Mouse (Mus musculus) CH12.LX (cell line): ENCODE measurements around the gene C1ra. TPM values are rescaled to one million over a fixed set of nuclear protein-coding genes. Genes with fewer than 3 reads are reported as not detected.
"Not testable (repeated sequence)": the region's sequence is repeated elsewhere in the genome, so short reads cannot be mapped to it uniquely, and the experiment has no call there.

Experiments
- DNase-seq: peaks from one replicate; pipeline ENCODE4 v3.0.0-alpha.2; 2013; ENCODE audit errors: extremely low read depth
- H3K27ac ChIP-seq: 2 replicates; pipeline ENCODE4 v1.5.1; 2012; ENCODE audit warnings: low read depth, mild to moderate bottlenecking, control low read depth, moderate library complexity; ENCODE audit not compliant: insufficient read depth
- H3K27me3 ChIP-seq: replicated peaks from 2 replicates; pipeline ENCODE3; 2012; ENCODE audit warnings: inconsistent platforms
- H3K36me3 ChIP-seq, 2 experiments: replicated peaks in 1 of 2; 2 replicates each; pipeline versions ENCODE3 to v1.6.1; 2012; ENCODE audit warnings: inconsistent platforms in 1 of 2, low read length in 1 of 2, mild to moderate bottlenecking in 1 of 2, mixed read lengths in 1 of 2, moderate library complexity in 1 of 2; ENCODE audit not compliant: control insufficient read depth in 1 of 2, insufficient read depth in 1 of 2
- H3K4me1 ChIP-seq, 2 experiments: 2 replicates each; pipeline ENCODE4 v1.6.1; 2012; ENCODE audit warnings: inconsistent platforms in 1 of 2, moderate library complexity in 1 of 2; ENCODE audit not compliant: insufficient read depth in 2 of 2, control insufficient read depth in 1 of 2
- H3K4me2 ChIP-seq: 2 replicates; pipeline ENCODE4 v1.6.1; 2012; ENCODE audit warnings: low read depth, mild to moderate bottlenecking, control low read depth; ENCODE audit not compliant: poor library complexity, insufficient read depth, severe bottlenecking
- H3K4me3 ChIP-seq, 3 experiments: fragments of 150-350 bp in 1 of 3; sonication (generic) in 1 of 3; replicated peaks in 1 of 3; 2 replicates each; pipeline versions ENCODE3 to v1.5.1; 2011 to 2012; ENCODE audit warnings: low read depth in 2 of 3, low read length in 2 of 3, mild to moderate bottlenecking in 2 of 3, moderate library complexity in 2 of 3, control low read depth in 1 of 3, improper control_type of control experiment in 1 of 3, inconsistent platforms in 1 of 3, mixed read lengths in 1 of 3; ENCODE audit not compliant: poor library complexity in 1 of 3
- H3K79me2 ChIP-seq: replicated peaks from 2 replicates; pipeline ENCODE4 v1.6.1; 2012; ENCODE audit warnings: mild to moderate bottlenecking, moderate library complexity; ENCODE audit not compliant: control insufficient read depth, poor library complexity, insufficient read depth, severe bottlenecking; ENCODE audit errors: extremely low read depth
- H3K9ac ChIP-seq: 2 replicates; pipeline ENCODE4 v1.6.1; 2012; ENCODE audit warnings: low read depth, mild to moderate bottlenecking, control low read depth, moderate library complexity; ENCODE audit not compliant: insufficient read depth
- H3K9me3 ChIP-seq: replicated peaks from 2 replicates; pipeline ENCODE3; 2012; ENCODE audit warnings: low read length, inconsistent platforms, mixed read lengths
- CHD1 ChIP-seq: IDR thresholded peaks from 2 replicates; pipeline ENCODE4 v1.6.1; 2012; ENCODE audit warnings: low read depth, low read length, improper control_type of control experiment, inconsistent platforms
- EP300 ChIP-seq: IDR thresholded peaks from 2 replicates; pipeline ENCODE4 v1.6.1; 2011; ENCODE audit warnings: low read length, improper control_type of control experiment
- ETS1 ChIP-seq: conservative IDR thresholded peaks from 2 replicates; pipeline ENCODE4 v1.6.1; 2012; ENCODE audit warnings: low read depth, mild to moderate bottlenecking, inconsistent platforms, low read length, improper control_type of control experiment, moderate library complexity
- GABPA ChIP-seq: IDR thresholded peaks from 2 replicates; pipeline ENCODE4 v1.6.1; 2012; ENCODE audit warnings: low read depth, low read length, improper control_type of control experiment, inconsistent platforms; ENCODE audit not compliant: insufficient replicate concordance
- IRF4 ChIP-seq: IDR thresholded peaks from 2 replicates; pipeline ENCODE4 v1.6.1; 2014; ENCODE audit warnings: low read depth, mild to moderate bottlenecking, inconsistent platforms, low read length, improper control_type of control experiment
- JUND ChIP-seq: conservative IDR thresholded peaks from 2 replicates; pipeline ENCODE4 v1.6.1; 2011; ENCODE audit warnings: low read depth, low read length, improper control_type of control experiment
- KAT2A ChIP-seq: IDR thresholded peaks from 2 replicates; pipeline ENCODE4 v1.6.1; 2012; ENCODE audit warnings: low read length, improper control_type of control experiment, inconsistent platforms; ENCODE audit not compliant: insufficient replicate concordance
- MAFK ChIP-seq: IDR thresholded peaks from 2 replicates; pipeline ENCODE4 v1.6.1; 2011; ENCODE audit warnings: low read length, improper control_type of control experiment; ENCODE audit not compliant: insufficient replicate concordance
- MXI1 ChIP-seq: IDR thresholded peaks from 2 replicates; pipeline ENCODE4 v1.6.1; 2011; ENCODE audit warnings: mild to moderate bottlenecking, low read depth, low read length, improper control_type of control experiment
- MYC ChIP-seq: IDR thresholded peaks from 2 replicates; pipeline ENCODE4 v1.6.1; 2011; ENCODE audit warnings: low read depth, mild to moderate bottlenecking, improper control_type of control experiment, low read length
- NRF1 ChIP-seq: IDR thresholded peaks from 2 replicates; pipeline ENCODE4 v1.6.1; 2014; ENCODE audit warnings: low read depth, mild to moderate bottlenecking, inconsistent platforms, low read length, improper control_type of control experiment, moderate library complexity
- TBP ChIP-seq: conservative IDR thresholded peaks from 2 replicates; pipeline ENCODE4 v1.6.1; 2011; ENCODE audit warnings: low read depth, low read length, improper control_type of control experiment
- UBTF ChIP-seq: IDR thresholded peaks from 2 replicates; pipeline ENCODE4 v1.6.1; 2012; ENCODE audit warnings: low read depth, mild to moderate bottlenecking, inconsistent platforms, low read length, improper control_type of control experiment, moderate library complexity
- USF1 ChIP-seq: IDR thresholded peaks from 2 replicates; pipeline ENCODE4 v1.6.1; 2014; ENCODE audit warnings: low read depth, mild to moderate bottlenecking, inconsistent platforms, low read length, improper control_type of control experiment
- USF2 ChIP-seq: conservative IDR thresholded peaks from 2 replicates; pipeline ENCODE4 v1.6.1; 2011; ENCODE audit warnings: low read depth, low read length, improper control_type of control experiment
- ZC3H11A ChIP-seq: IDR thresholded peaks from 2 replicates; pipeline ENCODE4 v1.6.1; 2012; ENCODE audit warnings: low read depth, mild to moderate bottlenecking, inconsistent platforms, low read length, improper control_type of control experiment
- ZKSCAN1 ChIP-seq: IDR thresholded peaks from 2 replicates; pipeline ENCODE4 v1.6.1; 2012; ENCODE audit warnings: low read depth, inconsistent platforms, low read length, improper control_type of control experiment, borderline replicate concordance
- dilution Hi-C: fragments of 300-500 bp; cut with MboI; formaldehyde crosslinking; loops from 2 replicates; pipeline ENCODE4 v1.14.3; 2020; ENCODE audit warnings: low sequenced_read_pairs; ENCODE audit not compliant: extremely low pct_unique_long_range_greater_than_20kb, extremely low pct_ligation_motif_present
- in situ Hi-C: fragments of 300-500 bp; cut with MboI; formaldehyde crosslinking; loops from 3 replicates; pipeline ENCODE4 v1.14.3; 2019; ENCODE audit warnings: low sequenced_read_pairs, low pct_ligation_motif_present, low pct_unique_long_range_greater_than_20kb, mixed read lengths
- polyA plus RNA-seq: library from polyadenylated mRNA; unstranded; fragments of >175 nt; gene quantifications from 2 replicates; pipeline ENCODE4 v1.2.1, GENCODE M21; 2012; ENCODE audit warnings: low read depth; ENCODE audit not compliant: insufficient read length
- total RNA-seq, 2 experiments: library from RNA; depleted of rRNA; stranded (reverse); fragments of 300-350 nt in 1 of 2; fragments of >200 nt in 1 of 2; gene quantifications; 2 replicates each; pipeline ENCODE4 v1.2.3; 2012 to 2014

Gene C1ra
- total and polyA plus RNA-seq, 3 experiments = 8.4 to 21.9 (median 19.8) TPM

GRCm38 (mm10) chr6:124549023-124549550 lies 36.9 kb downstream of the C1ra start:
- in situ Hi-C loops = loop anchor here (10.0 kb wide), 1 partner anchor 74 kb away; no protein-coding TSS in a partner anchor
- Histone ChIP-seq H3K27me3 (no peaks in the 10 kb centered on the region), H3K4me3 (no peak overlapping the region), H3K4me2 (no peak overlapping the region), H3K9me3 (peaks cover 6% of the 10 kb centered on the region), H3K36me3 (no peaks in the 10 kb centered on the region), H3K4me1 (0 out of 4 replicates have a peak, but pooled peaks cover 0 to 2% of the 10 kb centered on the region in 2 experiments), H3K9ac (no peak overlapping the region), H3K79me2 (no peaks in the 10 kb centered on the region), H3K27ac (no peak overlapping the region)
- no peak for TF ChIP-seq EP300
- no peak for TF ChIP-seq ETS1
- no peak for TF ChIP-seq MYC
- no peak for TF ChIP-seq UBTF
- no peak for TF ChIP-seq MXI1
- no peak for TF ChIP-seq USF2
- no peak for TF ChIP-seq MAFK
- no peak for TF ChIP-seq CHD1
- DNase-seq = no peak
- dilution Hi-C loops = no loop called here

GRCm38 (mm10) chr6:124552766-124553165 lies 40.6 kb downstream of the C1ra start:
- no peaks in the 10 kb centered on the region for H3K36me3 ChIP-seq
- TF ChIP-seq GABPA (no peak), EP300 (no peak), MXI1 (no peak), IRF4 (no peak), KAT2A (no peak), ZC3H11A (no peak), JUND (no peak), UBTF (no peak), USF1 (no peak), CHD1 (no peak), TBP (no peak), NRF1 (no peak), ZKSCAN1 (no peak)
- TF ChIP-seq, all 38 proteins: peak for 0
- H3K4me1 ChIP-seq = no peaks in the 10 kb centered on the region
- H3K79me2 ChIP-seq = no peaks in the 10 kb centered on the region
- H3K27me3 ChIP-seq = peaks cover 3% of the 10 kb centered on the region
- no peak overlapping the region for H3K9ac ChIP-seq
- in situ Hi-C loops = no loop called here
- H3K27ac ChIP-seq = no peak overlapping the region
- H3K4me3 ChIP-seq = no peak overlapping the region
- H3K4me2 ChIP-seq = no peak overlapping the region
- no peak for DNase-seq
- H3K9me3 ChIP-seq = peaks cover 6% of the 10 kb centered on the region
- dilution Hi-C loops = no loop called here

GRCm38 (mm10) chr6:124555956-124556355 lies 43.8 kb downstream of the C1ra start:
- H3K4me1 ChIP-seq, H3K4me2 ChIP-seq, dilution Hi-C loops, H3K36me3 ChIP-seq, H3K27me3 ChIP-seq, H3K9ac ChIP-seq, H3K79me2 ChIP-seq, H3K9me3 ChIP-seq, in situ Hi-C loops, H3K4me3 ChIP-seq, H3K27ac ChIP-seq, DNase-seq: not testable (repeated sequence)

GRCm38 (mm10) chr6:124561156-124561555 lies 49.0 kb downstream of the C1ra start:
- H3K79me2 ChIP-seq, H3K9me3 ChIP-seq, H3K27me3 ChIP-seq, H3K4me3 ChIP-seq, dilution Hi-C loops, H3K4me2 ChIP-seq, in situ Hi-C loops, DNase-seq, H3K27ac ChIP-seq, H3K4me1 ChIP-seq, H3K9ac ChIP-seq, H3K36me3 ChIP-seq: not testable (repeated sequence)
